Mouse (Mus musculus) bone marrow macrophage, adult 2 months (primary cell): ENCODE results near the gene Fam19a2. TPM values are rescaled to one million over a fixed set of nuclear protein-coding genes. Genes with fewer than 3 reads are reported as not detected.

Experiments
- H3K27ac ChIP-seq: 2 replicates; pipeline ENCODE4 v1.5.1; 2012; ENCODE audit warnings: low read depth, low read length; ENCODE audit not compliant: insufficient read depth
- H3K4me1 ChIP-seq: 2 replicates; pipeline ENCODE4 v1.6.1; 2012; ENCODE audit warnings: low read length; ENCODE audit not compliant: control insufficient read depth, insufficient read depth
- H3K4me3 ChIP-seq: 2 replicates; pipeline ENCODE4 v1.5.1; 2012; ENCODE audit warnings: mild to moderate bottlenecking, low read length, moderate library complexity; ENCODE audit not compliant: insufficient read depth
- CTCF ChIP-seq: IDR thresholded peaks from 2 replicates; pipeline ENCODE4 v1.5.1; 2012; ENCODE audit warnings: low read depth, mild to moderate bottlenecking, low read length, moderate library complexity
- POLR2A ChIP-seq: IDR thresholded peaks from 2 replicates; pipeline ENCODE4 v1.6.1; 2012; ENCODE audit warnings: mild to moderate bottlenecking, low read depth, low read length, borderline replicate concordance
- polyA plus RNA-seq: library from polyadenylated mRNA; stranded (reverse); fragments of >200 nt; gene quantifications from 2 replicates; pipeline ENCODE4 v1.2.4, GENCODE M21; 2012; ENCODE audit not compliant: missing spikeins, insufficient read depth, insufficient read length

The Fam19a2 gene
- polyA plus RNA-seq, 1 experiment: not detected

DNA sequence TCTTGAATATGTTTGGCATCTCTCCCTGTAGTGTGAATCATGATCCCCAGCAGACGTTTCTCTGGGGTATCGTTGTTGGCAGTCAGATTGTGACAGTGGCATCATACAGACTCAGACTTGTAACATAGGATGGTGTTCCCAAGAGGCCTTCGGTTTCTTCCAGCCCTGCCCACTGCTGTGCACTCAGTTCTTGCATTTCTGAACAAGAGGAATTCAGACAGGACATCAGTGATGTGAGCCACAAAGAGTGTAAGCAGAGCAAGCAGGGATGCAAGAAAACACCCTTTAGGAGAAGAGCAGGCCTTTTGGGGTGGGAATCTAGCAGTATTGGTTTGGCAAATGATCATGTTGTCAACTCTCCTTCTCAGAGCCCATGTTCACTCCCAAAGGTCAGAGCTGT lies 489.0 kb downstream of the Fam19a2 start:
- Histone ChIP-seq H3K27ac (no peak overlapping the region), H3K4me3 (no peak overlapping the region), H3K4me1 (no peaks in the 10 kb centered on the region)
- TF ChIP-seq POLR2A (no peak), CTCF (no peak)

- TF ChIP-seq POLR2A (no peak), CTCF (no peak)
- no peak overlapping the region for H3K4me3 ChIP-seq
- H3K27ac ChIP-seq: no peak overlapping the region
- H3K4me1 ChIP-seq: no peaks in the 10 kb centered on the region
Measured at GRCm38 (mm10) chr10:123753996-123754395, 490.2 kb downstream of the Fam19a2 start.

DNA sequence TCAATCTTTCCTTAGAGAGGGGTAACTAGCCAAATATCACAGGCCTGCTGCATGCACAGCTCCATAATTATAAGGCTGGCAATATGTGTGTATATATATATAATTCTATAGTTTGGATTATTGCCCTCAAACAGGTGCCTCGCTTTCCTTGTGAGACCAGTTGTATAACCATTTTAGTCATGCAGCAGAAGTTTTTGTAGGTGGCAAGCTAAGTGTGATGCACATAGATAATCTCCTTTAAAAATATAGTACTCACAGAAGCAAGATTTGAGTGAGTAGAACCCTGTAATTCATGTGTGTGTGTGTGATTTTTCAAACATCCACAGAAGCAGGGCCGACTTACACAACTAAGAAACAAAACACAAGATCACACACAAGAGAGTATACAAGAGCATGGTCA lies 525.6 kb downstream of the Fam19a2 start:
- Histone ChIP-seq H3K4me1 (no peaks in the 10 kb centered on the region), H3K27ac (no peak overlapping the region), H3K4me3 (no peak overlapping the region)
- no peak for TF ChIP-seq POLR2A

Other genes with a start within 250 kb of the Fam19a2 start
- gene Mon2, start 187.5 kb upstream of the Fam19a2 start, polyA plus RNA-seq: 85.9 and 95.3 TPM in 2 replicates
- 81.7 and 94.7 TPM in 2 replicates for gene Usp15, start 67.0 kb upstream of the Fam19a2 start, polyA plus RNA-seq